Mouse (Mus musculus) forebrain, embryonic 12.5 days (tissue): ENCODE measurements around the gene Myo5c. TPM values are rescaled to one million over a fixed set of nuclear protein-coding genes. Genes with fewer than 3 reads are reported as not detected.

Source experiments
- ATAC-seq: fragments of 200-750 bp; cut with Nextera tagmentation; 2 replicates; pipeline ENCODE4 v1.8.0; 2017; ENCODE audit warnings: moderate TSS enrichment; ENCODE audit not compliant: low FRiP score
- H3K27ac ChIP-seq: fragments of 300-500 bp; sonication (generic); 2 replicates; pipeline ENCODE4 v1.5.1; 2016; ENCODE audit warnings: mild to moderate bottlenecking
- H3K27me3 ChIP-seq: fragments of 300-500 bp; sonication (generic); 2 replicates; pipeline ENCODE4 v1.6.1; 2016; ENCODE audit warnings: mild to moderate bottlenecking
- H3K36me3 ChIP-seq: fragments of 300-500 bp; sonication (generic); replicated peaks from 2 replicates; pipeline ENCODE4 v1.6.1; 2016; ENCODE audit warnings: mild to moderate bottlenecking
- H3K4me1 ChIP-seq: fragments of 300-500 bp; sonication (generic); 2 replicates; pipeline ENCODE4 v1.6.1; 2016
- H3K4me2 ChIP-seq: fragments of 300-500 bp; sonication (generic); 2 replicates; pipeline ENCODE4 v1.6.1; 2016; ENCODE audit warnings: mild to moderate bottlenecking, moderate library complexity
- H3K4me3 ChIP-seq: fragments of 300-500 bp; sonication (generic); replicated peaks from 2 replicates; pipeline ENCODE4 v1.5.1; 2016; ENCODE audit warnings: mild to moderate bottlenecking
- H3K9ac ChIP-seq: fragments of 300-500 bp; sonication (generic); 2 replicates; pipeline ENCODE4 v1.6.1; 2016; ENCODE audit warnings: mild to moderate bottlenecking
- H3K9me3 ChIP-seq: fragments of 300-500 bp; sonication (generic); 2 replicates; pipeline ENCODE4 v1.6.1; 2016
- WGBS: fragments of 180-500 bp; shearing (Covaris S2); methylation state at CpG from one replicate; pipeline ENCODE4 v1.1.7; 2016; 5-methylcytosine and 5-hydroxymethylcytosine counted together
- polyA plus RNA-seq: library from polyadenylated mRNA; unstranded; fragments of >200 nt; fragmentation: Nextera tagmentation; extraction: Ambion mirVana; gene quantifications from 2 replicates; pipeline ENCODE4 v1.2.1, GENCODE M21; 2016

The Myo5c gene
- polyA plus RNA-seq, 1 experiment from 2014 or later, result 0.63 TPM

DNA sequence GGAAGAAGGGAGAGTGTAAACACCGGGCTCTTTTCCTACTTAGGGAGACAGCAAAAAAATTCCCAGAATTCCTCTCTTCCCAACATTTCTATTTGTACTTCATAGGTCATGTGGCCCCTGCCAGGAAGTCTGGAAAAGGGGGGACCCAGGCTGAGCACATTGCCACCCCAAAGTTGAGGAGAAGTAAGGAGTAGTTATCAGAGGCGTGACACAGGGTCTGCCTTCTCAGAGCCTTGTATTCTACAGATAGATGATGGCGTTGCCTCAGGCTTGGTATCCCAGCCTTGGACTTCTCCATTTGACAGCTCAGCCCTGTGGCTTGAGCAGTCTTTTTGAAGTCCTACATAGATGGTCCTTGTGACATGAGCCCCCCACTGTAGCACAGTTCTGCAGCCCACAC, 83.4 kb downstream of the Myo5c start:
- Histone ChIP-seq H3K36me3 (no peaks in the 10 kb centered on the region), H3K4me3 (0 out of 2 replicates have a peak overlapping the region, but pooled peaks have one; percentile 55), H3K4me2 (peak overlapping the region; percentile 73), H3K27me3 (peaks cover 3% of the 10 kb centered on the region; the same call in 1 of the 2 replicates), H3K9ac (0 out of 2 replicates have a peak overlapping the region, but pooled peaks have one; percentile 65), H3K27ac (no peak overlapping the region), H3K9me3 (no peaks in the 10 kb centered on the region), H3K4me1 (peaks cover 21% of the 10 kb centered on the region)
- ATAC-seq, result no peak
- WGBS, result 70% methylated on average over 3 of the region's 3 CpGs

DNA sequence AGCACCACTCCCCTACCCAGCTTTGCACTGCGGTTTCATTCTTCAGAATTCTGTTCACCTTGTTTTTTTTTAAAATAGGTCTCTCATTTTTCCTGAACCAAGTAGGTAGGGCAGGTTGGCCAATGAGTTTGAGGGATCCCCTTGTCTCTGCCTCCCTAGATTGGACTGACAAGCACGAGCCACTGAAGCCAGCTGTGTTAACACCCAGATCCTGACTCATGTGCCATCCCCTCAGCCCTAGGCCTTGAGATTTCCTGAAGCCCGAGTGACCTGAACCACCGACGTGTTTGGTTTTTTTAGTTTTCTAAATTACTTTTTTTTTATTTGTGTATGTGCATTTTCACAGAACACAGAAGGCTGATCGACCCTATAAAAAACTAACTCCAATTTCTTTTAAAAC, 85.0 kb downstream of the Myo5c start:
- Histone ChIP-seq H3K4me1 (peaks cover 21% of the 10 kb centered on the region), H3K36me3 (no peaks in the 10 kb centered on the region), H3K4me3 (no peak overlapping the region), H3K27ac (no peak overlapping the region), H3K9me3 (no peaks in the 10 kb centered on the region), H3K9ac (no peak overlapping the region), H3K4me2 (no peak overlapping the region), H3K27me3 (peaks cover 3% of the 10 kb centered on the region; the same call in 1 of the 2 replicates)
- WGBS, result 92% methylated on average over 6 of the region's 6 CpGs
- no peak for ATAC-seq

DNA sequence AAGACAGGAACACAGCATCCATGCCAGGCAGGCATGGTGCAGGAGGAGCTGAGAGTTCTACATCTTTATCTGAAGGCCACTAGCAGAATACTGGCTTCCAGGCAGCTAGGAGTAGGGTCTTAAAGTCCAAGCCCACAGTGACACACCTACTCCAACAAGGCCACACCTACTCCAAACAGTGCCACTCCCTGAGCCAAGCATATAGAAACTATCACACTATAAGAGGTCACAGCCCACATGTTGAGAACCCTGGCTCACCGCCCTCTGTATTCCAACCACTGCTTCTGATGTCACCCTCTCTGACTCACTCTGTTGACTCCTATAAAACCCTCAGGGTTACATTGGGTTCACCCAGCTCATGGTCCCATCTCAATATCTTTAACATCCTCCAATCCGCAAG, 86.4 kb downstream of the Myo5c start:
- Histone ChIP-seq H3K9ac (no peak overlapping the region), H3K27ac (no peak overlapping the region), H3K9me3 (no peaks in the 10 kb centered on the region), H3K4me1 (peaks cover 21% of the 10 kb centered on the region), H3K27me3 (peaks cover 3% of the 10 kb centered on the region; the same call in 1 of the 2 replicates), H3K4me3 (no peak overlapping the region), H3K4me2 (no peak overlapping the region), H3K36me3 (no peaks in the 10 kb centered on the region)
- WGBS, result 97% methylated on average over 2 of the region's 2 CpGs
- no peak for ATAC-seq

DNA sequence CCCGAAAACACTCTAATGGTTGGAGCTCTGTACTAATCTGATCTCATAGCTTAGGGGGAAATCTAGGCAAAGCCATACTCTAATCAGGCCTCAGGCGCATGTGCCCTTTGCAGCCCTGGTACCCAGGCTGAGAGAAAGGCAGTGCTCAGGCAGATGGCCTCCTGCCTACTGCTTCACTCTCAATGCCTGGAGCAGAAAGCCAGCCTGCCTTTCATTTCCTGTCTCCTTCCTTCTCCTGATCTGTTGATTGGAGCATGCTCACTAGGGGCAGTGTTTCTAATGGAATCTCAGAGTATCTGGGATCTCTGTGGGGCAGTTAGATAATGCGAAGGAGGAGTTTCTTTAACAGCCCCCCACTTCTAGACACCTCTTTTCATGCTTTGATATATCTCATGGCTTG, 87.5 kb downstream of the Myo5c start:
- H3K27ac ChIP-seq, result no peak overlapping the region
- H3K4me2 ChIP-seq, result no peak overlapping the region
- H3K27me3 ChIP-seq, result peaks cover 3% of the 10 kb centered on the region; the same call in 1 of the 2 replicates
- no peaks in the 10 kb centered on the region for H3K9me3 ChIP-seq
- no peak overlapping the region for H3K9ac ChIP-seq
- no peaks in the 10 kb centered on the region for H3K36me3 ChIP-seq
- WGBS, result 84% methylated on average over 3 of the region's 3 CpGs
- peaks cover 13% of the 10 kb centered on the region for H3K4me1 ChIP-seq
- no peak overlapping the region for H3K4me3 ChIP-seq
- no peak for ATAC-seq

DNA sequence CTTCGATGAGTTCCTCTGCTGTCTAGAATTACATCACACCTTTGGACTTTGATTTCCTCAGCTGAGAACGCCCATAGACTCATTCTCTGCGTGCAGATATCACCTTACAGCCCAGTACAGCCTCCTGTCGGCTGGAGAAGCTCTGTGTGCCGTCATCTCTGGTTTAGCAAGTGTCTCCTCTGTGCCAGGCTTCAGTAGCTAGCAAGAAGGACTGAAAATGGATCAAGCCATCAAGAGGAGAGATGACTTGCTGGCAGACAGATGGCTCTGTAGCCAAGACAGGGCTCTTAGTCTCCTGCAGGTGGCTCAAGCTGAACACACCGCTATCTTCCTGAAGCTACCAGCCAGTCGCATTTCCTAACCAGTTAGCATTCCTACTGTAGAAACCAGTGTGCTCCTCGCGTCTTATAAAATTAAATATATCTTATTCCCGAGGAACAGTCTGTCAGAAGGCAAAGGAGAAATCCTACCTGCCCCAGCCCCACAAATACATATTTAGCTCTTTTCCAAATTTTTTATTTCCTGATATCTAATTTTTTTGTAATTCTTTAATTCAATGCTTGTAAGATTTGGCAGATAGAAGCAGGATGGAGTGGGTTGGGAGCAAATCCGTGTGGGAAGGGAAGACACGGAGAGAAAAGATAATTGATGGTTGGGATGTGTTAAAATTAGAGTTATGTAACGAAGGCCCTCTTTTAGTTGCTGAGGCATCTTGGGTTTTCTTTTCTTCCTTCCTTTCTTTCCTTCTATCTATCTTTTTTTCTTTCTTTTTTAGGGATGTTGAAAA, 90.5 kb downstream of the Myo5c start:
- Histone ChIP-seq H3K27ac (no peak overlapping the region), H3K4me3 (no peak overlapping the region), H3K27me3 (no peaks in the 10 kb centered on the region), H3K36me3 (no peaks in the 10 kb centered on the region), H3K4me1 (no peaks in the 10 kb centered on the region), H3K9me3 (no peaks in the 10 kb centered on the region), H3K9ac (no peak overlapping the region), H3K4me2 (no peak overlapping the region)
- no peak for ATAC-seq
- WGBS, result 91% methylated on average over 13 of the region's 13 CpGs

DNA sequence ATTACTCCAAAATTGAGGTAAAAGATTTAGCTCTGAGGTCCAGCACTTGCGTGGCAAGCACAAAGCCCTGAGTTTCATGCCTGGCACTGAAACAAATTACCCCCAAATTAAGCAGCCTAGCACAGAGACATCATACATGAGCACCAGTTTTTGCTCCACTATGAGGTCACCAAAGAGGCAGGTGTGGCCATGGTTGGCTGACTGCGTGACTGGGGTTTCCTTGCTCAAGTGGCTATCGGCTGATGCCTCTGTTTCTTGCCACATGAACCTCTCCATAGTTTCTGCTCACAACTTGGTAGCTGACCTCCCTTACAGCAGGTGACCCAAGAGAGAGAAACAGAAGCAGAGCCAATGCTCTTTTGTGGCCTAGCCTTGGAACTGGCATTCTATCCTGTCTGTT, 96.2 kb downstream of the Myo5c start:
- no peaks in the 10 kb centered on the region for H3K4me1 ChIP-seq
- no peak overlapping the region for H3K4me2 ChIP-seq
- 98% methylated on average over 3 of the region's 3 CpGs for WGBS
- no peak overlapping the region for H3K4me3 ChIP-seq
- H3K27ac ChIP-seq, result no peak overlapping the region
- H3K9me3 ChIP-seq, result no peaks in the 10 kb centered on the region
- no peak overlapping the region for H3K9ac ChIP-seq
- peaks cover 18% of the 10 kb centered on the region for H3K36me3 ChIP-seq
- H3K27me3 ChIP-seq, result no peaks in the 10 kb centered on the region
- ATAC-seq, result no peak

DNA sequence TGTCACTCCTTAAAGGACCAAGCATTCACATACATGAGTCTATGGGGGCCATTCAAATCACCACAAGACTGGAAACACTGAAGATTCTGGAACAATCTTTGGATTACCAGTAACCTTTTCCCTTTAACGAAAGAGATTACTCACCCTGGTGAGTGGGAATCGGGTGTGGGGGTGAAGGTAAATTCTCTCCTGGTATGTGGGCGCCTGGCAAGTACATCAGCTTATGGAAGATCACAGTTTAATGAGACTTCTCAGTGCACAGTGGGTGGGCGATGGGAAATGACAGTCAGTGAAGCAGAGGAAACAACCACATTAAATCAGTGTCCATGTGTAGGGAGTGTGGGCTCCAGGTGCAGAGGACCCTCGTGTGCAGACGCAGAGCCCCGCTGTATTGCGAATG, 99.0 kb downstream of the Myo5c start:
- no peak overlapping the region for H3K4me3 ChIP-seq
- H3K9me3 ChIP-seq, result no peaks in the 10 kb centered on the region
- no peak overlapping the region for H3K9ac ChIP-seq
- no peaks in the 10 kb centered on the region for H3K27me3 ChIP-seq
- no peak overlapping the region for H3K27ac ChIP-seq
- H3K36me3 ChIP-seq, result peaks cover 37% of the 10 kb centered on the region
- no peak for ATAC-seq
- H3K4me1 ChIP-seq, result no peaks in the 10 kb centered on the region
- WGBS, result 83% methylated on average over 8 of the region's 8 CpGs
- no peak overlapping the region for H3K4me2 ChIP-seq

DNA sequence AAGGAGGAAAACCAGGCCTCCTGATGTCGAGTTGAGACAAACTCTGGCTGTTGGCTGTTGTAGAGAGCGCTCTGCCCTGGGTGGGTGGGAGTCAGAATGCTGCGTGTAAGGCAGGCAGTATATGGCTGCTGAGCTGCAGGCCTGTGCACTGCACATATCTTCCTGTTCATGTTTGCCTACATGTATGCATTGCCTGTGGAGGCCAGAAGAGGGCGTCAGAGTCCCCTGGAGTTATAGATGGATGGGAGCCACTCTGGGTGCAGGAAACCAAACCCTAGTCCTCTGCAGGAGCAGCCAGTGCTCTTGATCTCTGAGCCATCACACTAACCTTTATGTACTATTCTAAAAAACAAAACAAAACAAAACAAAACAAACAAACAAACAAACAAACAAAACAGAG, 102.6 kb downstream of the Myo5c start:
- Histone ChIP-seq H3K4me2 (no peak overlapping the region), H3K36me3 (peaks cover 72% of the 10 kb centered on the region), H3K9me3 (no peaks in the 10 kb centered on the region), H3K27me3 (no peaks in the 10 kb centered on the region), H3K4me3 (no peak overlapping the region), H3K27ac (no peak overlapping the region), H3K4me1 (no peaks in the 10 kb centered on the region), H3K9ac (no peak overlapping the region)
- WGBS, result 81% methylated on average over 4 of the region's 4 CpGs
- no peak for ATAC-seq

DNA sequence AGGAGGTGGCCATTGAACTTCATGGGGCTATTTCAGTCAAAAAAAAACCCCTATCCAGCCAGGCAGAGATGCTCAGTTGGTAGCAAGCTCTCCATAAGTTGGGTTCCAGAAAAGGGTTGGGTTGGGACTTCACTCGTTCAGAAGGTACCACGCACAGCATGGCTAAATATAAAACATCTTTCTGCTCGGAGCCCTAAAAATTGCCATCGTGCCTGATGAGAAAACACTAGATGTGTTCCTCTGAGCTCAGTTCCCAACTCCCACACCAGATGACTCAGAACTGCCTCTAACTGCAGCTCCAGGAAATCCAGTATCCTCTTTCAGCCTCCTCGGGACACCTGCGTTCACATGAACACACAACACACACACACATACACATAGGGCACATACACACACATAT, 106.2 kb downstream of the Myo5c start:
- Histone ChIP-seq H3K9ac (no peak overlapping the region), H3K4me3 (no peak overlapping the region), H3K27me3 (no peaks in the 10 kb centered on the region), H3K36me3 (peaks cover 70% of the 10 kb centered on the region), H3K4me2 (no peak overlapping the region), H3K27ac (no peak overlapping the region), H3K4me1 (no peaks in the 10 kb centered on the region), H3K9me3 (no peaks in the 10 kb centered on the region)
- ATAC-seq, result no peak
- 93% methylated on average over 6 of the region's 6 CpGs for WGBS

DNA sequence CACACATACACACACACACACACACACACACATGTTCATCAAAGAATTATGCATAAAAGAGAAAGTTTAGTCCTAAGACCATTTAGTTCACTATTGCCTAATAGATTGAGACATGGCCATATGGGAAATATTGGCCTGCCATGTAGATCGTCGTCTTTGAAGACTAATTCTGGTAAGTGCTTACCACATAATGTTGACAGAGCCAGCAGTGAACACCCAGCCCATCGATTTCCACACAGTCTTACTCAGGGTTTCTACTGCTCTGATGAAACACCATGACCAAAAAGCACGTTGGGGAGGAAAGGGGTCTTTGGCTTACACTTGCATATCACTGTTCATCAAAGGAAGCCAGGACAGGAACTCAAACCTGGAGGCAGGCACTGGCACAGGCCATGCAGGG, 110.6 kb downstream of the Myo5c start:
- 90% methylated on average over 4 of the region's 4 CpGs for WGBS
- Histone ChIP-seq H3K4me1 (no peaks in the 10 kb centered on the region), H3K36me3 (peaks cover 58% of the 10 kb centered on the region), H3K9me3 (no peaks in the 10 kb centered on the region), H3K27ac (no peak overlapping the region), H3K4me2 (no peak overlapping the region), H3K27me3 (no peaks in the 10 kb centered on the region), H3K4me3 (no peak overlapping the region), H3K9ac (no peak overlapping the region)
- ATAC-seq, result no peak

DNA sequence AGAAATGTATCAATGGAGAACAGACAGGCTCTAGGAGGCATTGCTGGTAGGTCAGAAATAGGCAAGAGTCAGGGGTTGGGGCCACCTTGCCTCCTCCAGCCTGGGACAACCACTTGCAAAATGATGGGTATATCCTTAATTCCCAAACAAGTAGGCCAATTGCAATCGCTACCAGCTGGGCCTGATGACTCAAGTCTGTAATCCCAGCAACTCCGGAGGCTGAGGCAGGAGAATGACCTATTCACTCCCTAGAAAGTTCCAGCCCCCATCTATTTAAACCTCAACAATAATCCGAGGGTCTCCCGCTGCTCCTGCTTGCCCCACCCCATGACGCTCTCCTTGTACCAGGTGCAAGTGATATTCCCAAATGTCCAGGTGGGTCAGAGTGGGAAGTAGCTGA, 115.6 kb downstream of the Myo5c start, which contains the start of gene Bcl2l10:
Bcl2l10 (plus strand) TSS at position 301 of the 400 bp plus-strand sequence.
- WGBS, result 91% methylated on average over 5 of the region's 5 CpGs
- H3K9me3 ChIP-seq, result no peaks in the 10 kb centered on the region

DNA sequence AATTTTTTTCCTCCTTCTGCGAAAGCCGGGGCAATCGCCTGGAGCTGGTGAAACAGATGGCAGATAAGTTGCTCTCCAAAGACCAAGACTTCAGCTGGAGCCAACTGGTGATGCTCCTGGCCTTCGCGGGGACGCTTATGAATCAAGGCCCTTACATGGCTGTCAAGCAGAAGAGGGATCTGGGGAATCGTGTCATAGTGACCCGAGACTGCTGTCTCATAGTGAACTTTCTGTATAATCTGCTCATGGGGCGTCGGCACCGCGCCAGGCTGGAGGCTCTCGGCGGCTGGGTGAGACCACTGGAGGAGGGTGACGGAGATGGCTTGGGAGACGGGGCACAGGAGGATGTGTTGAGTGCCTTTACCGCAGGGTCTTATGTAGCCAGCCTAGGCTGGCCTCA, 116.2 kb downstream of the Myo5c start:
- no peak overlapping the region for H3K4me2 ChIP-seq
- WGBS, result 94% methylated on average over 17 of the region's 17 CpGs
- no peak for ATAC-seq
- H3K4me1 ChIP-seq, result no peaks in the 10 kb centered on the region
- H3K27me3 ChIP-seq, result no peaks in the 10 kb centered on the region
- no peak overlapping the region for H3K9ac ChIP-seq
- no peak overlapping the region for H3K27ac ChIP-seq
- H3K36me3 ChIP-seq, result peaks cover 22% of the 10 kb centered on the region
- no peaks in the 10 kb centered on the region for H3K9me3 ChIP-seq
- no peak overlapping the region for H3K4me3 ChIP-seq

More for the DNA sequence above, 115.6 kb downstream of the Myo5c start, which contains the start of gene Bcl2l10:
- Histone ChIP-seq H3K4me1 (no peaks in the 10 kb centered on the region), H3K36me3 (peaks cover 28% of the 10 kb centered on the region), H3K4me2 (no peak within 1 kb of the TSS), H3K9ac (no peak within 1 kb of the TSS), H3K27me3 (no peaks in the 10 kb centered on the region), H3K27ac (no peak within 1 kb of the TSS), H3K4me3 (no peak within 1 kb of the TSS)
- no peak for ATAC-seq

DNA sequence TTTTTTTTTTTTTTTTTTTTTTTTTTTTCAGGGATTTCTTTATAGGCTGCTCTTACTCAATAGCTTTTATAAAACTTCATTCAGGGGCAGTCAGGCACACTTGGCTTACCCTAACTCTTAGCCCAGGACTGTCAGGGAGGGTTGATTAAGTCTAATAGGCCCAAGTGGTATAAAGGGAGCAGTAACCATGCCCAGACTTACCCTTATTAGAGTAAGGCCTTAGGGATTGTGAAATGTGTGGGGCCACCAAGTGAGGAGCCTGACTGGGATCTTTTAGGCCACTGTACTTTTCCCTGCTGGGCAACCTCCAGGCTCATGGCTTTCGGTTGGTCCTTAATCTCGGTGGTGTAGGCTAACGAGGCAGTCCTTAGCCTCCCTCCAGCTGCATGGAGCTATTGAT, 116.8 kb downstream of the Myo5c start:
- Histone ChIP-seq H3K9me3 (no peaks in the 10 kb centered on the region), H3K27ac (no peak overlapping the region), H3K4me3 (no peak overlapping the region), H3K4me1 (no peaks in the 10 kb centered on the region), H3K9ac (no peak overlapping the region), H3K27me3 (no peaks in the 10 kb centered on the region), H3K4me2 (no peak overlapping the region), H3K36me3 (peaks cover 18% of the 10 kb centered on the region; the same call in 1 of the 2 replicates)
- no peak for ATAC-seq
- 18% methylated on average over 3 of the region's 3 CpGs for WGBS
